Mouse (Mus musculus) kidney, adult 2 months (tissue): Measurements from ENCODE around the gene Scel.

Experiments used
- CTCF ChIP-seq: fragments of 200-500 bp; conservative IDR thresholded peaks from 2 replicates; pipeline ENCODE4 v1.5.1; 2011; ENCODE audit warnings: low read depth, mild to moderate bottlenecking, control low read depth, low read length, moderate library complexity, mixed read lengths; ENCODE audit not compliant: insufficient read depth, insufficient read length
- POLR2A ChIP-seq: fragments of 200-500 bp; IDR thresholded peaks from one replicate; pipeline ENCODE4 v1.6.1; 2011; ENCODE audit warnings: low read depth, low read length, control low read depth

GRCm38 (mm10) chr14:103526286-103526685 is 13.1 kb downstream of the Scel start:
- no peak for TF ChIP-seq POLR2A
- TF ChIP-seq CTCF: no peak
